Mouse (Mus musculus) neural tube, embryonic 14.5 days (tissue): ENCODE results near the gene Cstf2. TPM values are rescaled to one million over a fixed set of nuclear protein-coding genes. Genes with fewer than 3 reads are reported as not detected.

Experiments used
- ATAC-seq: fragments of 200-750 bp; cut with Nextera tagmentation; 2 replicates; pipeline ENCODE4 v1.8.0; 2017; ENCODE audit warnings: low read depth, mild to moderate bottlenecking, moderate TSS enrichment, moderate library complexity
- H3K27ac ChIP-seq: fragments of 300-500 bp; sonication (generic); 2 replicates; pipeline ENCODE4 v1.5.1; 2014; ENCODE audit warnings: low read depth, mild to moderate bottlenecking, control low read depth, low read length, moderate library complexity, mixed read lengths
- H3K27me3 ChIP-seq: fragments of 300-500 bp; sonication (generic); 2 replicates; pipeline ENCODE4 v1.6.1; 2014; ENCODE audit warnings: low read length; ENCODE audit not compliant: control insufficient read depth, insufficient read depth
- H3K36me3 ChIP-seq: fragments of 300-500 bp; sonication (generic); 2 replicates; pipeline ENCODE4 v1.6.1; 2014; ENCODE audit warnings: low read length, mixed read lengths; ENCODE audit not compliant: control insufficient read depth, insufficient read depth
- H3K4me1 ChIP-seq: fragments of 300-500 bp; sonication (generic); 2 replicates; pipeline ENCODE4 v1.6.1; 2014; ENCODE audit warnings: low read length; ENCODE audit not compliant: control insufficient read depth, insufficient read depth
- H3K4me2 ChIP-seq: fragments of 300-500 bp; sonication (generic); 2 replicates; pipeline ENCODE4 v1.6.1; 2014; ENCODE audit warnings: mild to moderate bottlenecking, low read depth, low read length, control low read depth
- H3K4me3 ChIP-seq: fragments of 300-500 bp; sonication (generic); 2 replicates; pipeline ENCODE4 v1.5.1; 2014; ENCODE audit warnings: low read depth, low read length, control low read depth, mixed read lengths
- H3K9ac ChIP-seq: fragments of 300-500 bp; sonication (generic); replicated peaks from 2 replicates; pipeline ENCODE4 v1.6.1; 2014; ENCODE audit warnings: low read depth, mild to moderate bottlenecking, control low read depth, low read length, mixed read lengths
- H3K9me3 ChIP-seq: fragments of 300-500 bp; sonication (generic); 2 replicates; pipeline ENCODE4 v1.6.1; 2016; ENCODE audit warnings: low read length; ENCODE audit not compliant: control insufficient read depth
- WGBS: fragments of 180-500 bp; shearing (Covaris S2); extraction: QIAGEN DNeasy Blood & Tissue Kit; methylation state at CpG from one replicate; pipeline ENCODE4 v1.1.7; 2014; 5-methylcytosine and 5-hydroxymethylcytosine counted together
- microRNA-seq: library from miRNA; unstranded; fragments of <30 nt; microRNA quantifications from one replicate; pipeline ENCODE4, GENCODE M21; 2016
- polyA plus RNA-seq: library from polyadenylated mRNA; unstranded; fragments of >200 nt; fragmentation: Nextera tagmentation; extraction: Ambion mirVana; gene quantifications from 2 replicates; pipeline ENCODE4 v1.2.1, GENCODE M21; 2014

Cstf2 gene
- polyA plus RNA-seq, 1 experiment from 2014 or later: 84.9 TPM

GRCm38 (mm10) chrX:134111767-134112166 is 52.8 kb downstream of the Cstf2 start:
- 87% methylated on average over 3 of the region's 3 CpGs for WGBS
- no peak overlapping the region for H3K9ac ChIP-seq
- no peak overlapping the region for H3K27ac ChIP-seq
- H3K27me3 ChIP-seq: no peaks in the 10 kb centered on the region
- ATAC-seq: no peak
- H3K4me2 ChIP-seq: no peak overlapping the region
- H3K36me3 ChIP-seq: no peaks in the 10 kb centered on the region
- no peak overlapping the region for H3K4me3 ChIP-seq
- no peaks in the 10 kb centered on the region for H3K4me1 ChIP-seq
- no peaks in the 10 kb centered on the region for H3K9me3 ChIP-seq

DNA sequence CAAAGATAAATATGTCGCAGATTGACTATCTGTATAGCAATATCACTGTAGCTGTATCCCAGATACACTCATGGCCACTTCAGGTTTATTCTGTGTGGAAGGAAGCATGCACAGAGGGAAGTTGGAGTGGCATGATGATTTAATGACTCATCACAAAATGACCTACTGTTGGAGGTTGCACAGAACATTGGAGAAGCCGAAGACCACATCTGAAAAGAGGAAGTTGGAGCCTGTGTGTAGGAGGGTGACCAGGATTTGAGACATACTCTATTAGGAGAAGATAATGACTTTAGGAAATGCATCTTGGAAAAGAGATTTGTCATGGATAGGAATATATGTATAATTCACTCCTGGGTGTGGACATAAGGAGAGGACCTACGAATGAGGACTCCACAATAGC is 57.4 kb downstream of the Cstf2 start:
- ATAC-seq: no peak
- Histone ChIP-seq H3K9me3 (no peaks in the 10 kb centered on the region), H3K4me3 (no peak overlapping the region), H3K9ac (no peak overlapping the region), H3K27me3 (no peaks in the 10 kb centered on the region), H3K27ac (no peak overlapping the region), H3K4me1 (no peaks in the 10 kb centered on the region), H3K36me3 (no peaks in the 10 kb centered on the region), H3K4me2 (no peak overlapping the region)
- 68% methylated on average over 3 of the region's 3 CpGs for WGBS

GRCm38 (mm10) chrX:134128549-134128948 is 69.6 kb downstream of the Cstf2 start:
- H3K36me3 ChIP-seq: no peaks in the 10 kb centered on the region
- no peaks in the 10 kb centered on the region for H3K4me1 ChIP-seq
- no peak overlapping the region for H3K9ac ChIP-seq
- H3K4me3 ChIP-seq: no peak overlapping the region
- H3K27me3 ChIP-seq: no peaks in the 10 kb centered on the region
- ATAC-seq: no peak
- H3K4me2 ChIP-seq: no peak overlapping the region
- H3K27ac ChIP-seq: no peak overlapping the region
- H3K9me3 ChIP-seq: no peaks in the 10 kb centered on the region
- WGBS: 80% methylated on average over 3 of the region's 3 CpGs

- no peaks in the 10 kb centered on the region for H3K27me3 ChIP-seq
- 29% methylated on average over 5 of the region's 5 CpGs for WGBS
- ATAC-seq: no peak
- no peak overlapping the region for H3K4me3 ChIP-seq
- H3K4me1 ChIP-seq: no peaks in the 10 kb centered on the region
- H3K9ac ChIP-seq: no peak overlapping the region
- H3K27ac ChIP-seq: no peak overlapping the region
- no peaks in the 10 kb centered on the region for H3K36me3 ChIP-seq
- H3K9me3 ChIP-seq: no peaks in the 10 kb centered on the region
- H3K4me2 ChIP-seq: no peak overlapping the region
These were observed 73.3 kb downstream of the Cstf2 start for GRCm38 (mm10) chrX:134132295-134132694.

- H3K36me3 ChIP-seq: no peaks in the 10 kb centered on the region
- H3K27ac ChIP-seq: no peak overlapping the region
- H3K4me2 ChIP-seq: no peak overlapping the region
- ATAC-seq: no peak
- H3K4me1 ChIP-seq: no peaks in the 10 kb centered on the region
- H3K27me3 ChIP-seq: no peaks in the 10 kb centered on the region
- WGBS: 48% methylated on average over 3 of the region's 3 CpGs
- no peak overlapping the region for H3K9ac ChIP-seq
- no peak overlapping the region for H3K4me3 ChIP-seq
- H3K9me3 ChIP-seq: no peaks in the 10 kb centered on the region
These were observed 74.8 kb downstream of the Cstf2 start for GRCm38 (mm10) chrX:134133821-134134220.

Small RNA genes within 50 kb of the gene (microRNA-seq; reads per million reads assigned to microRNA genes)
- gene Mir3112: not detected

Other genes with a start within 250 kb of the Cstf2 start
- 0.84 and 1.5 TPM in 2 replicates for gene Tnmd, start 208.2 kb upstream of the Cstf2 start, polyA plus RNA-seq
- 269 and 292 TPM in 2 replicates for gene Tspan6, start 160.8 kb upstream of the Cstf2 start, polyA plus RNA-seq
- 0.08 and 1.7 TPM in 2 replicates for gene Srpx2, start 150.8 kb upstream of the Cstf2 start, polyA plus RNA-seq
- gene Sytl4, start 77.4 kb upstream of the Cstf2 start, polyA plus RNA-seq: 0.48 and 0.84 TPM in 2 replicates
- gene Xkrx, start 102.9 kb downstream of the Cstf2 start, polyA plus RNA-seq: 0.44 and 1.4 TPM in 2 replicates
- not detected in 2 replicates for gene Arl13a, start 128.3 kb downstream of the Cstf2 start, polyA plus RNA-seq
- gene Nox1, start 162.8 kb downstream of the Cstf2 start, polyA plus RNA-seq: 0.10 and 0.20 TPM in 2 replicates
- gene Trmt2b, start 217.8 kb downstream of the Cstf2 start, polyA plus RNA-seq: 7.2 and 7.5 TPM in 2 replicates
- gene Tmem35a, start 236.0 kb downstream of the Cstf2 start, polyA plus RNA-seq: 94.0 and 99.7 TPM in 2 replicates
- gene Cenpi, start 248.9 kb downstream of the Cstf2 start, polyA plus RNA-seq: 5.3 and 6.1 TPM in 2 replicates